Mouse (Mus musculus) bone marrow macrophage, adult 2 months (primary cell): ENCODE data around the gene Krt7.

Source experiments
- CTCF ChIP-seq: IDR thresholded peaks from 2 replicates; pipeline ENCODE4 v1.5.1; 2012; ENCODE audit warnings: low read depth, mild to moderate bottlenecking, low read length, moderate library complexity
- POLR2A ChIP-seq: IDR thresholded peaks from 2 replicates; pipeline ENCODE4 v1.6.1; 2012; ENCODE audit warnings: mild to moderate bottlenecking, low read depth, low read length, borderline replicate concordance

GRCm38 (mm10) chr15:101376776-101377061 lies 34.1 kb upstream of the Krt7 start:
- no peak for TF ChIP-seq CTCF
- TF ChIP-seq POLR2A: no peak
